Mouse (Mus musculus) MEL (cell line): ENCODE data around the gene Gh. TPM values are rescaled to one million over a fixed set of nuclear protein-coding genes. Genes with fewer than 3 reads are reported as not detected.

Experiments
- DNase-seq: peaks from one replicate; pipeline ENCODE4 v3.0.0; 2011; ENCODE audit warnings: low read depth, low spot score
- H3K27ac ChIP-seq: 2 replicates; pipeline ENCODE4 v1.5.1; 2012; ENCODE audit warnings: low read depth, mild to moderate bottlenecking, control low read depth, low read length, moderate library complexity; ENCODE audit not compliant: control insufficient read depth
- H3K27me3 ChIP-seq, 2 experiments: fragments of 150-350 bp in 1 of 2; sonication (generic) in 1 of 2; 2 replicates each; pipeline ENCODE4 v1.6.1; 2012; ENCODE audit warnings: low read length in 2 of 2, mild to moderate bottlenecking in 2 of 2, improper control_type of control experiment in 1 of 2, moderate library complexity in 1 of 2; ENCODE audit not compliant: insufficient read depth in 2 of 2, control insufficient read depth in 1 of 2
- H3K36me3 ChIP-seq, 2 experiments: 2 replicates each; pipeline ENCODE4 v1.6.1; 2012 to 2014; ENCODE audit warnings: low read length in 2 of 2, improper control_type of control experiment in 1 of 2, inconsistent platforms in 1 of 2, mild to moderate bottlenecking in 1 of 2; ENCODE audit not compliant: insufficient read depth in 2 of 2, control insufficient read depth in 1 of 2
- H3K4me1 ChIP-seq, 2 experiments: fragments of 150-350 bp in 1 of 2; sonication (generic) in 1 of 2; 2 replicates each; pipeline ENCODE4 v1.6.1; 2012; ENCODE audit warnings: low read length in 2 of 2, improper control_type of control experiment in 1 of 2, mild to moderate bottlenecking in 1 of 2; ENCODE audit not compliant: insufficient read depth in 2 of 2, control insufficient read depth in 1 of 2
- H3K4me3 ChIP-seq, 2 experiments: fragments of 150-350 bp in 1 of 2; sonication (generic) in 1 of 2; 2 replicates each; pipeline ENCODE4 v1.5.1; 2012; ENCODE audit warnings: low read depth in 2 of 2, low read length in 2 of 2, mild to moderate bottlenecking in 2 of 2, moderate library complexity in 2 of 2, control low read depth in 1 of 2, improper control_type of control experiment in 1 of 2; ENCODE audit not compliant: control insufficient read depth in 1 of 2, insufficient read depth in 1 of 2
- H3K79me2 ChIP-seq: 2 replicates; pipeline ENCODE4 v1.6.1; 2012; ENCODE audit warnings: mild to moderate bottlenecking, low read length, moderate library complexity; ENCODE audit not compliant: control insufficient read depth, poor library complexity, insufficient read depth
- H3K9ac ChIP-seq: 2 replicates; pipeline ENCODE4 v1.6.1; 2012; ENCODE audit warnings: low read depth, mild to moderate bottlenecking, control low read depth, low read length, moderate library complexity; ENCODE audit not compliant: control insufficient read depth, poor library complexity, severe bottlenecking
- H3K9me3 ChIP-seq: fragments of 150-350 bp; sonication (generic); replicated peaks from 2 replicates; pipeline ENCODE4 v1.6.1; 2012; ENCODE audit warnings: mild to moderate bottlenecking, low read length, improper control_type of control experiment, moderate library complexity; ENCODE audit not compliant: insufficient read depth
- CHD2 ChIP-seq: IDR thresholded peaks from 2 replicates; pipeline ENCODE4 v1.6.1; 2011; ENCODE audit warnings: low read length, improper control_type of control experiment
- CTCF ChIP-seq, 3 experiments: IDR thresholded peaks in 2 of 3; conservative IDR thresholded peaks in 1 of 3; 2 replicates each; pipeline ENCODE4 v1.5.1; 2011 to 2012; ENCODE audit warnings: low read length in 3 of 3, low read depth in 2 of 3, mild to moderate bottlenecking in 2 of 3, improper control_type of control experiment in 1 of 3, inconsistent platforms in 1 of 3, mixed read lengths in 1 of 3, moderate library complexity in 1 of 3; ENCODE audit not compliant: control insufficient read depth in 1 of 3, insufficient read depth in 1 of 3, poor library complexity in 1 of 3, severe bottlenecking in 1 of 3
- EP300 ChIP-seq, 2 experiments: IDR thresholded peaks; 2 replicates each; pipeline ENCODE4 v1.6.1; 2011; ENCODE audit warnings: improper control_type of control experiment in 2 of 2, low read length in 2 of 2, low read depth in 1 of 2, mild to moderate bottlenecking in 1 of 2
- GABPA ChIP-seq: IDR thresholded peaks from 2 replicates; pipeline ENCODE4 v1.6.1; 2012; ENCODE audit warnings: low read depth, mild to moderate bottlenecking, inconsistent platforms, low read length, improper control_type of control experiment, moderate library complexity
- HCFC1 ChIP-seq: IDR thresholded peaks from 2 replicates; pipeline ENCODE4 v1.6.1; 2012; ENCODE audit warnings: low read depth, mild to moderate bottlenecking, inconsistent platforms, low read length, improper control_type of control experiment, moderate library complexity
- MAFK ChIP-seq: IDR thresholded peaks from 2 replicates; pipeline ENCODE4 v1.6.1; 2011; ENCODE audit warnings: low read depth, mild to moderate bottlenecking, low read length, improper control_type of control experiment, borderline replicate concordance
- MXI1 ChIP-seq: IDR thresholded peaks from 2 replicates; pipeline ENCODE4 v1.6.1; 2011; ENCODE audit warnings: mild to moderate bottlenecking, low read depth, low read length, improper control_type of control experiment
- MYB ChIP-seq: IDR thresholded peaks from 2 replicates; pipeline ENCODE4 v1.6.1; 2011; ENCODE audit warnings: mild to moderate bottlenecking, low read depth, low read length, improper control_type of control experiment
- MYC ChIP-seq: IDR thresholded peaks from 2 replicates; pipeline ENCODE4 v1.6.1; 2011; ENCODE audit warnings: low read depth, mild to moderate bottlenecking, low read length, improper control_type of control experiment, moderate library complexity
- NELFE ChIP-seq: IDR thresholded peaks from 2 replicates; pipeline ENCODE4 v1.6.1; 2011; ENCODE audit warnings: low read depth, low read length, improper control_type of control experiment
- POLR2A ChIP-seq, 2 experiments: IDR thresholded peaks; 2 replicates each; pipeline ENCODE4 v1.6.1; 2011 to 2012; ENCODE audit warnings: low read length in 2 of 2, mild to moderate bottlenecking in 2 of 2, control low read depth in 1 of 2, improper control_type of control experiment in 1 of 2, low read depth in 1 of 2, moderate library complexity in 1 of 2; ENCODE audit not compliant: control insufficient read depth in 1 of 2, insufficient read depth in 1 of 2, poor library complexity in 1 of 2
- POLR2AphosphoS5 ChIP-seq: IDR thresholded peaks from 2 replicates; pipeline ENCODE4 v1.6.1; 2012; ENCODE audit warnings: low read depth, borderline replicate concordance, mild to moderate bottlenecking, inconsistent platforms, low read length, moderate library complexity, mixed read lengths
- TBP ChIP-seq: IDR thresholded peaks from 2 replicates; pipeline ENCODE4 v1.8.0; 2011; ENCODE audit warnings: low read depth, low read length, improper control_type of control experiment
- TCF12 ChIP-seq: IDR thresholded peaks from 2 replicates; pipeline ENCODE4 v1.6.1; 2014; ENCODE audit warnings: low read depth, mild to moderate bottlenecking, inconsistent platforms, low read length, improper control_type of control experiment, moderate library complexity
- UBTF ChIP-seq: IDR thresholded peaks from 2 replicates; pipeline ENCODE4 v1.6.1; 2012; ENCODE audit warnings: low read depth, mild to moderate bottlenecking, inconsistent platforms, low read length, improper control_type of control experiment, moderate library complexity, borderline replicate concordance; ENCODE audit not compliant: insufficient read depth
- ZC3H11A ChIP-seq: IDR thresholded peaks from 2 replicates; pipeline ENCODE4 v1.6.1; 2012; ENCODE audit warnings: low read depth, mild to moderate bottlenecking, inconsistent platforms, low read length, improper control_type of control experiment
- ZMIZ1 ChIP-seq: IDR thresholded peaks from 2 replicates; pipeline ENCODE4 v1.6.1; 2012; ENCODE audit warnings: low read depth, mild to moderate bottlenecking, inconsistent platforms, low read length, improper control_type of control experiment, moderate library complexity
- polyA plus RNA-seq, 2 experiments: library from polyadenylated mRNA; stranded (reverse) in 1 of 2; unstranded in 1 of 2; fragments of >175 nt in 1 of 2; fragments of >200 nt in 1 of 2; gene quantifications; 2 replicates each; pipeline versions ENCODE4 v1.2.1 to v1.2.4; 2012; ENCODE audit warnings: low replicate concordance in 2 of 2, low read depth in 1 of 2; ENCODE audit not compliant: insufficient read length in 2 of 2, insufficient read depth in 1 of 2, missing spikeins in 1 of 2
- total RNA-seq: library from RNA; depleted of rRNA; stranded (reverse); fragments of 300-350 nt; gene quantifications from 2 replicates; pipeline ENCODE4 v1.2.3, GENCODE M21; 2012

Gene Gh
- total and polyA plus RNA-seq, 3 experiments, result 0.08 TPM; not detected in 2

- TF ChIP-seq TCF12, result no peak
- TF ChIP-seq, all 39 proteins: peak for 0
These were observed 8.5 kb upstream of the Gh start (continued) for GRCm38 (mm10) chr11:106310123-106310522.

GRCm38 (mm10) chr11:106308162-106308561 lies 6.5 kb upstream of the Gh start:
- H3K27me3 ChIP-seq, result peaks cover 5 to 13% of the 10 kb centered on the region in 2 experiments; a peak in 3 of 4 replicates
- no peaks in the 10 kb centered on the region for H3K79me2 ChIP-seq
- H3K4me3 ChIP-seq, result no peak overlapping the region
- H3K4me1 ChIP-seq, result no peaks in the 10 kb centered on the region
- no peaks in the 10 kb centered on the region for H3K36me3 ChIP-seq
- no peak overlapping the region for H3K9ac ChIP-seq
- no peak for DNase-seq
- no peak overlapping the region for H3K27ac ChIP-seq
- H3K9me3 ChIP-seq, result no peaks in the 10 kb centered on the region
- TF ChIP-seq EP300 (IDR thresholded peaks at IDR 0.05; ENCODE audit: low read depth in 1 of 2, low read length in 2 of 2) (no peak), HCFC1 (no peak), ZC3H11A (no peak), MYC (no peak), ZMIZ1 (no peak), MYB (no peak), TCF12 (no peak), GABPA (no peak), CTCF (IDR thresholded peaks at IDR 0.05 in 2 of 3, conservative IDR thresholded peaks at IDR 0.05 in 1 of 3; ENCODE audit: control insufficient read depth in 1 of 3, insufficient read depth in 1 of 3, low read depth in 2 of 3, low read length in 3 of 3, poor library complexity in 1 of 3, severe bottlenecking in 1 of 3) (no peak), MAFK (no peak), MXI1 (no peak)

- H3K9ac ChIP-seq, result no peak overlapping the region
These were observed 5.8 kb upstream of the Gh start for GRCm38 (mm10) chr11:106307432-106307831.

GRCm38 (mm10) chr11:106306758-106307157 lies 5.1 kb upstream of the Gh start:
- H3K79me2 ChIP-seq, result no peaks in the 10 kb centered on the region
- TF ChIP-seq MYB (no peak), POLR2A (IDR thresholded peaks at IDR 0.05; ENCODE audit: control insufficient read depth in 1 of 2, insufficient read depth in 1 of 2, low read depth in 1 of 2, low read length in 2 of 2, poor library complexity in 1 of 2) (no peak), TBP (peak; percentile 75), CHD2 (no peak)
- TF ChIP-seq, all 39 proteins: peak for 1
- Histone ChIP-seq H3K36me3 (no peaks in the 10 kb centered on the region), H3K27me3 (peaks cover 5 to 13% of the 10 kb centered on the region in 2 experiments; a peak in 3 of 4 replicates), H3K4me1 (no peaks in the 10 kb centered on the region), H3K27ac (no peak overlapping the region), H3K9ac (no peak overlapping the region), H3K9me3 (no peaks in the 10 kb centered on the region), H3K4me3 (no peak overlapping the region)
- no peak for DNase-seq

More at GRCm38 (mm10) chr11:106307432-106307831, 5.8 kb upstream of the Gh start:
- Histone ChIP-seq H3K4me3 (no peak overlapping the region), H3K36me3 (no peaks in the 10 kb centered on the region), H3K4me1 (no peaks in the 10 kb centered on the region), H3K27me3 (peaks cover 5 to 13% of the 10 kb centered on the region in 2 experiments; a peak in 3 of 4 replicates)
- TF ChIP-seq POLR2AphosphoS5 (no peak), NELFE (no peak), UBTF (no peak), MXI1 (no peak)
- TF ChIP-seq, all 39 proteins: peak for 0
- no peaks in the 10 kb centered on the region for H3K9me3 ChIP-seq
- DNase-seq, result no peak
- no peaks in the 10 kb centered on the region for H3K79me2 ChIP-seq
- H3K27ac ChIP-seq, result no peak overlapping the region
